In the genomic region with DNA sequence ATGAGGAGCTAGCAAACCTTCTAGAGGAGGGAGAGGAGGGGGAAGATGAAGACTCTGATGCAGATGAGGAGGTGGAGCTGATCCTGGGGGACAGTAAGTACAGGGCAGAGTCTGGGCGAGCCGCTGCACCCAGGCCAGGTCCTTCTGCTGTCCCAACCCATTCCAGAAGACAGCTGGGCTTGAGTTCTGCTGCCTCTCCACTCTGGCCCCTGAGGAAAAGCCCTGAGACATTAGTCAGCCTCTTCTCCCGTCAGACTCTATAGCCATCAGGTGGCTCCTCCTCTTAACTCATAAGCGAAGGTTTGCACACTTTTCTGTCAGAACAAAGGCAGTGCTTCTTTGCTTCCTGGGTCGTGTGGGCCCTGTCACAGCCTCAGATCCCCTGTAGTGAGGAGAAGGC, we compare ENCODE assay signal across 32 mouse cellular contexts.
"Had no signal": no experiment of that assay in that cellular context is flagged by ENCODE, and none has a peak within 500 bp of the region (broad histone marks: within the 10 kb centered on the region; RNA-seq: fewer than 3 reads in every experiment).

No protein-coding gene starts in this region.

- H3K27me3 ChIP-seq: limb, embryonic 12.5 days; limb, embryonic 13.5 days; limb, embryonic 15.5 days; liver, embryonic 12.5 days; liver, embryonic 13.5 days; liver, embryonic 15.5 days; lung, embryonic 15.5 days; megakaryocyte, embryonic 14.5 days; midbrain, embryonic 12.5 days; midbrain, embryonic 13.5 days; midbrain, embryonic 15.5 days; neural tube, embryonic 12.5 days had no signal

- H3K4me1 ChIP-seq: limb, embryonic 10.5 days; limb, embryonic 12.5 days; limb, embryonic 13.5 days; limb, embryonic 15.5 days; liver, embryonic 12.5 days; liver, embryonic 13.5 days; liver, embryonic 15.5 days; lung, embryonic 15.5 days; midbrain, embryonic 10.5 days; midbrain, embryonic 12.5 days; midbrain, embryonic 13.5 days; midbrain, embryonic 15.5 days; neural tube, embryonic 12.5 days had no signal

- H3K9ac ChIP-seq: limb, embryonic 12.5 days; limb, embryonic 13.5 days; limb, embryonic 15.5 days; liver, embryonic 12.5 days; liver, embryonic 13.5 days; liver, embryonic 14.5 days; liver, embryonic 15.5 days; liver, postnatal 0 days; lung, embryonic 14.5 days; lung, embryonic 15.5 days; midbrain, embryonic 12.5 days; midbrain, embryonic 13.5 days; midbrain, embryonic 15.5 days; neural tube, embryonic 12.5 days had no signal

- H3K27ac ChIP-seq: limb, embryonic 10.5 days; limb, embryonic 12.5 days; limb, embryonic 13.5 days; limb, embryonic 15.5 days; liver, embryonic 12.5 days; liver, embryonic 13.5 days; liver, embryonic 14.5 days; liver, embryonic 15.5 days; lung, embryonic 15.5 days; macrophage; midbrain, embryonic 10.5 days; midbrain, embryonic 12.5 days; midbrain, embryonic 13.5 days; midbrain, embryonic 15.5 days; neural tube, embryonic 12.5 days had no signal

- H3K4me3 ChIP-seq: limb, embryonic 10.5 days; limb, embryonic 12.5 days; limb, embryonic 13.5 days; limb, embryonic 15.5 days; liver, embryonic 12.5 days; liver, embryonic 13.5 days; liver, embryonic 15.5 days; lung, embryonic 15.5 days; megakaryocyte, embryonic 14.5 days; midbrain, embryonic 10.5 days; midbrain, embryonic 12.5 days; midbrain, embryonic 13.5 days; midbrain, embryonic 15.5 days; myocyte; neural tube, embryonic 12.5 days had no signal

- H3K9me3 ChIP-seq: limb, embryonic 10.5 days; limb, embryonic 12.5 days; limb, embryonic 13.5 days; limb, embryonic 15.5 days; liver, embryonic 12.5 days; liver, embryonic 13.5 days; liver, embryonic 15.5 days; lung, embryonic 15.5 days; megakaryocyte, embryonic 14.5 days; midbrain, embryonic 10.5 days; midbrain, embryonic 12.5 days; midbrain, embryonic 13.5 days; midbrain, embryonic 15.5 days; neural tube, embryonic 12.5 days had no signal

- DNase-seq: left cerebral cortex, postnatal 4 days; liver; liver, embryonic 13.5 days; liver, postnatal 0 days; lung, adult 18-20 months; lung, adult 2 months; lung, embryonic 14.5 days; lung, postnatal 10 days; lung, postnatal 14 days; lung, postnatal 36 days; lung, postnatal 4 days; midbrain, embryonic 14.5 days had no signal

- H3K4me2 ChIP-seq: limb, embryonic 12.5 days; limb, embryonic 13.5 days; limb, embryonic 15.5 days; liver, embryonic 11.5 days; liver, embryonic 12.5 days; liver, embryonic 13.5 days; liver, embryonic 15.5 days; lung, embryonic 14.5 days; lung, embryonic 15.5 days; midbrain, embryonic 11.5 days; midbrain, embryonic 12.5 days; midbrain, embryonic 13.5 days; midbrain, embryonic 15.5 days; neural tube, embryonic 12.5 days had no signal

- ATAC-seq: liver, embryonic 12.5 days; liver, postnatal 0 days; lung, postnatal 0 days; midbrain, embryonic 13.5 days; midbrain, embryonic 15.5 days; midbrain, embryonic 16.5 days had no signal
